Mouse (Mus musculus): ENCODE results near the gene Lexm. TPM values are rescaled to one million over a fixed set of nuclear protein-coding genes. Genes with fewer than 3 reads are reported as not detected.

Gene Lexm
- polyA plus RNA-seq, 1 experiment from 2014 or later: not detected

DNA sequence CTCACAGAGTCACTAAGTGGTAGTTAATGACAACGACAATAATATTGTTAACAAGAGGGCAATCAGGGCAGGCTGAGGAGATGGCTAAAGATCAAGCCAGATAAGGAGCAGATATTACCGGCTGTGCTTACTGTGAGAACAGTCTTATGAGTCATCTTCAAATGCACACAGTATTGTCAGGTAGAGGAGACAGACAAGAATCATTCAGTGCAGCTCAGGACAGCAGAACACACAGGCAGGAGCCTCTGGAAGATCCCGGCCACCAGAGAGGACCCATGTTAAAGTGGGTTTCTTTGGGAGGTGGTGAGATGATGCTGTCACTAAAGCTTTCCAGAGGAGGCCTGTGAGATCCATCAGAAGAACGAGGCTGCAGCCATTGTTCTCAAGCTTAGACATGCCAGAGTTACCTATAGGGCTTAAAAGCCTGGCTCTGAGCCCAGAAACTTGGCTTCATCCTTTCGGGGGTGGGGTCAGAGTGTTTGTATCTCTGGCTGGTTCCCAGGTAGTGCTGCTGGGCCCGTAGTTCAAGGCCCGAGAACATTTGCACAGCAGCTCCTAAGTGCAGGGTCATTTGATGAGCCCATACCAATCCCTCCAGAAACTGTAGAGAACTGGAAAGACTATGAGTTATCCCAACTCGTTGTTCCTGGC lies 66.4 kb downstream of the Lexm start:
- no peak overlapping the region for H3K4me2 ChIP-seq (ENCODE audit: low read depth, low read length)
- H3K27me3 ChIP-seq (ENCODE audit: control insufficient read depth, insufficient read depth, low read depth, low read length): no peaks in the 10 kb centered on the region
- no peak overlapping the region for H3K4me3 ChIP-seq (ENCODE audit: low read depth, low read length)
- no peaks in the 10 kb centered on the region for H3K9me3 ChIP-seq (replicated peaks; ENCODE audit: control insufficient read depth, low read length)
- no peaks in the 10 kb centered on the region for H3K36me3 ChIP-seq (ENCODE audit: control insufficient read depth, insufficient read depth)
- ATAC-seq (ENCODE audit: low read depth): peak; percentile 55
- 48% methylated on average over 8 of the region's 8 CpGs for WGBS (ENCODE audit: insufficient replicate concordance)
- no peaks in the 10 kb centered on the region; the same call in 1 of the 2 replicates for H3K4me1 ChIP-seq (ENCODE audit: control insufficient read depth, low read depth, low read length)
- H3K9ac ChIP-seq (ENCODE audit: low read depth, low read length): no peak overlapping the region
- H3K27ac ChIP-seq (ENCODE audit: low read length): no peak overlapping the region

DNA sequence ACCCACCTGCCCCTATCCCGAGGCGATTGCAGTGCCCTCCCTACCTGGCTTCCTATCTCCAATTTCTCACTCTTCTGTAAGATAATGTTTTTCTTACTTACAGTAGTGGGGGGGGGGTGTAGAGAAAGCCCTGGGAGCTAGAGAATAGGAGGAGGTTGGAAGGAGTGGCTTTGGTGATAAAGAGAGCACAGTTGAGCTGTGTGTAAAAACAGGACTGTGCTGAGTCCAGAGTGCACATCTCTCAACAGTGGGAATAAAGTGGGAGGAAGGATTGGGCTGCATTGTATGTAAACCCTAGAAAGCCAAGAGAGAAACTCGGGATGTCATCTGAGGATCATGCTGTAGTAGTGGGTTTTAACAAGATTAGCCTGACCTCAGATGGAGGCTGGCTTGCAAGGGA lies 68.9 kb downstream of the Lexm start:
- Histone ChIP-seq H3K36me3 (ENCODE audit: control insufficient read depth, insufficient read depth) (no peaks in the 10 kb centered on the region), H3K27me3 (ENCODE audit: control insufficient read depth, insufficient read depth, low read depth, low read length) (no peaks in the 10 kb centered on the region), H3K4me3 (ENCODE audit: low read depth, low read length) (no peak overlapping the region), H3K27ac (ENCODE audit: low read length) (no peak overlapping the region), H3K4me1 (ENCODE audit: control insufficient read depth, low read depth, low read length) (no peaks in the 10 kb centered on the region; the same call in 1 of the 2 replicates), H3K9ac (ENCODE audit: low read depth, low read length) (no peak overlapping the region), H3K9me3 (replicated peaks; ENCODE audit: control insufficient read depth, low read length) (no peaks in the 10 kb centered on the region), H3K4me2 (ENCODE audit: low read depth, low read length) (no peak overlapping the region)
- 47% methylated on average over 3 of the region's 3 CpGs for WGBS (ENCODE audit: insufficient replicate concordance)
- ATAC-seq (ENCODE audit: low read depth): peak; percentile 55; the same call in 1 of the 2 replicates

DNA sequence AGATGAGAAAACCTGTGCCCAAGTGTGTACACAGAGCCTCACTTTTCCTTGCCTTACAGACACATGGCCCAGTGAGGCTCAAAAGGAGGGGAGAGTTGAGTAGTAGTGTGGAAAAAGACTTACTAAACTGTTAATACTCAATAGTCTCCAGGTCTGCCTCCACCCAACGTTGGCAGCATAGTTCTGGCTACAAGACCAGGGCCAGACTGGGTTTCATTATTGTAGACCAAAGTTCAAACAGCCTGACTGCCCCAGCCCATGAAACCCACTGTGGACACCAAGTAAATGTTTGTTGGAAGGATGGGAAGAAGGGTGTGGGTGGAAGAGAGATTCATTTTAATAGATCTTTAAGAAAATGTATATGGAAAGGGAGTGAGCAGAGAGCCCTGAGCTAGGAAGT lies 70.1 kb downstream of the Lexm start:
- no peak for ATAC-seq (ENCODE audit: low read depth)
- Histone ChIP-seq H3K4me1 (ENCODE audit: control insufficient read depth, low read depth, low read length) (no peaks in the 10 kb centered on the region; the same call in 1 of the 2 replicates), H3K36me3 (ENCODE audit: control insufficient read depth, insufficient read depth) (no peaks in the 10 kb centered on the region), H3K27me3 (ENCODE audit: control insufficient read depth, insufficient read depth, low read depth, low read length) (no peaks in the 10 kb centered on the region), H3K4me3 (ENCODE audit: low read depth, low read length) (no peak overlapping the region), H3K9me3 (replicated peaks; ENCODE audit: control insufficient read depth, low read length) (no peaks in the 10 kb centered on the region), H3K9ac (ENCODE audit: low read depth, low read length) (no peak overlapping the region), H3K4me2 (ENCODE audit: low read depth, low read length) (no peak overlapping the region), H3K27ac (ENCODE audit: low read length) (no peak overlapping the region)
- 35% methylated on average over 1 of the region's 1 CpGs for WGBS (ENCODE audit: insufficient replicate concordance)

DNA sequence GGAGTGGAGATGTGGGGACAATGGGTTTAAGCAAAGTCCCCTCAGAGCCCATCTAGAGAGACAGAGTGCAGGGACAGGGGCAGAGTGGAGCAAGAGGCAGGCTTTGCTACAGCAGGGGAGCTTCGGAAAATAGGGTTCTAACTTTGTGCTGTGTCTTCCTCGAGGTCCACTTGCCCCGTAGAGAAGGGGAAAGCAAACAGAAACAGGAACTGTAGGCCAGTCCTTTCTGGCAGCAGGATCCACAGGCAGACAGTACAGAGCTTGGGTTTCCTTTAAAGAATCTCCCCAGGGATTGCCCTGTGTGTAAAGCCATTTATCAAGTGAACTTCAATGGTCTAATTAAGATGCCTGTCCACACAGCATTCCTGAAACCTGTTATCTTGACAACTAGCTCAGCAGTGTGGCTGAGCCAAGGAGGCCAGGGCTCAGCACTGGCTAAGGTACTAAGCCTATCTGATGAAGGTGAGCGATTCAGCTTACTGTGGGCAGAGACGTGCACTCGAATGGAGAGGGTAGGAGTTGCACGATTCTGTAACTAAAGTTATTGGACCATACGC lies 71.1 kb downstream of the Lexm start:
- no peak overlapping the region for H3K27ac ChIP-seq (ENCODE audit: low read length)
- H3K9me3 ChIP-seq (replicated peaks; ENCODE audit: control insufficient read depth, low read length): no peaks in the 10 kb centered on the region
- no peaks in the 10 kb centered on the region for H3K36me3 ChIP-seq (ENCODE audit: control insufficient read depth, insufficient read depth)
- no peaks in the 10 kb centered on the region; the same call in 1 of the 2 replicates for H3K4me1 ChIP-seq (ENCODE audit: control insufficient read depth, low read depth, low read length)
- H3K9ac ChIP-seq (ENCODE audit: low read depth, low read length): no peak overlapping the region
- H3K4me3 ChIP-seq (ENCODE audit: low read depth, low read length): no peak overlapping the region
- H3K4me2 ChIP-seq (ENCODE audit: low read depth, low read length): no peak overlapping the region
- ATAC-seq (ENCODE audit: low read depth): no peak
- 47% methylated on average over 8 of the region's 8 CpGs for WGBS (ENCODE audit: insufficient replicate concordance)
- no peaks in the 10 kb centered on the region for H3K27me3 ChIP-seq (ENCODE audit: control insufficient read depth, insufficient read depth, low read depth, low read length)

DNA sequence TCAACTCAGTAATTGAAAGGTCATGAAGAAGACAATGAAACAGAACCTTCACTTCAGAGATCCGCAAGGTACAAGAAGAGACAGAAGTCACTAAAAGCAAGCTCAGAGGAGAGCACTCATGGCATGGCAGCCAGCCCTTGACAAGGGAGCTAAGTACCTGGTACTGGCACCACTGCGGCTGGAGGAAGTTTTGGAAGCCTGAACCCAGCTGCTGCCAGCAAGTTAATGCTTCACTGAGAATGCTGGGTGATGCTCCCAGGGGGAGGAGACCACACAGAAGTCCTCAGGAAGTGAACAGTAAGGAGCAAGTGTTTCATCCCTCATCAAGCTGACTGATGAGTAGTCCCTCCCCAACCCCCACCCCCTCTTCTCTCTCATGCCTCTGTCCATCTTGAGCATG lies 74.8 kb downstream of the Lexm start:
- no peak overlapping the region for H3K4me2 ChIP-seq (ENCODE audit: low read depth, low read length)
- no peaks in the 10 kb centered on the region for H3K36me3 ChIP-seq (ENCODE audit: control insufficient read depth, insufficient read depth)
- H3K9ac ChIP-seq (ENCODE audit: low read depth, low read length): no peak overlapping the region
- H3K4me3 ChIP-seq (ENCODE audit: low read depth, low read length): no peak overlapping the region
- H3K4me1 ChIP-seq (ENCODE audit: control insufficient read depth, low read depth, low read length): no peaks in the 10 kb centered on the region
- no peaks in the 10 kb centered on the region for H3K9me3 ChIP-seq (replicated peaks; ENCODE audit: control insufficient read depth, low read length)
- no peaks in the 10 kb centered on the region for H3K27me3 ChIP-seq (ENCODE audit: control insufficient read depth, insufficient read depth, low read depth, low read length)
- H3K27ac ChIP-seq (ENCODE audit: low read length): no peak overlapping the region
- 69% methylated on average over 2 of the region's 2 CpGs for WGBS (ENCODE audit: insufficient replicate concordance)
- ATAC-seq (ENCODE audit: low read depth): no peak

DNA sequence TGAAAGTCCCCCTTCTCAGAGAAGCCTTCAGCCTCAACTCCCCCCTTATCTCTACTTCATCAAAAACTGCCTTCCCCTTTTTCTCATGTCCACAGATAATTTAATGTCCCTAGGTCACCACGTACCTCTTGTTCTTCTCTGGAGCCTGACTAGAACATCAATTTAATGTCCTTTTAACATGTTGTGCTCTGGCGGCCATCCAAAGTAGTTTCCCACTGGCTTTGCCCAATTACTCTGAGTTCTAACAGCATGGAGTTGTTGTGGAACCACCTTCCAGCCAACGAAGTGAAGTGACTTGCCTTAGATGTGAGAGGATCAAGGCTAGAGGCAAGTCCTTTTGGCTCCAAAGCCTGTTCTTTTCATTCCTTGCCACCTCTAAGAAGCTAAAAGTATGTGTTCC lies 75.5 kb downstream of the Lexm start:
- H3K27ac ChIP-seq (ENCODE audit: low read length): no peak overlapping the region
- no peaks in the 10 kb centered on the region for H3K4me1 ChIP-seq (ENCODE audit: control insufficient read depth, low read depth, low read length)
- H3K9me3 ChIP-seq (replicated peaks; ENCODE audit: control insufficient read depth, low read length): no peaks in the 10 kb centered on the region
- ATAC-seq (ENCODE audit: low read depth): no peak
- no peaks in the 10 kb centered on the region for H3K27me3 ChIP-seq (ENCODE audit: control insufficient read depth, insufficient read depth, low read depth, low read length)
- no peak overlapping the region for H3K4me2 ChIP-seq (ENCODE audit: low read depth, low read length)
- no peak overlapping the region for H3K9ac ChIP-seq (ENCODE audit: low read depth, low read length)
- no peak overlapping the region for H3K4me3 ChIP-seq (ENCODE audit: low read depth, low read length)
- 26% methylated on average over 3 of the region's 3 CpGs for WGBS (ENCODE audit: insufficient replicate concordance)
- H3K36me3 ChIP-seq (ENCODE audit: control insufficient read depth, insufficient read depth): no peaks in the 10 kb centered on the region

Other genes starting within 250 kb of the Lexm start
- gene Pcsk9, start 152.9 kb downstream of the Lexm start, polyA plus RNA-seq (2015; fragmentation: Nextera tagmentation; extraction: Ambion mirVana): 89.7 and 99.6 TPM in 2 replicates
- gene Bsnd, start 125.0 kb downstream of the Lexm start, polyA plus RNA-seq (2015; fragmentation: Nextera tagmentation; extraction: Ambion mirVana): not detected in 2 replicates
- gene Dhcr24, start 56.2 kb downstream of the Lexm start, polyA plus RNA-seq (2015; fragmentation: Nextera tagmentation; extraction: Ambion mirVana): 7.7 and 8.1 TPM in 2 replicates
- 0.04 and 0.22 TPM in 2 replicates for gene Ttc22, start 5.2 kb upstream of the Lexm start, polyA plus RNA-seq (2015; fragmentation: Nextera tagmentation; extraction: Ambion mirVana)
- gene Pars2, start 33.8 kb upstream of the Lexm start, polyA plus RNA-seq (2015; fragmentation: Nextera tagmentation; extraction: Ambion mirVana): 4.9 and 5.4 TPM in 2 replicates
- 33.6 and 34.0 TPM in 2 replicates for gene Ttc4, start 61.7 kb upstream of the Lexm start, polyA plus RNA-seq (2015; fragmentation: Nextera tagmentation; extraction: Ambion mirVana)
- 0.08 and 0.09 TPM in 2 replicates for gene Mroh7, start 113.7 kb upstream of the Lexm start, polyA plus RNA-seq (2015; fragmentation: Nextera tagmentation; extraction: Ambion mirVana)
- gene Fam151a, start 116.6 kb upstream of the Lexm start, polyA plus RNA-seq (2015; fragmentation: Nextera tagmentation; extraction: Ambion mirVana): 0.05 and 0.06 TPM in 2 replicates
- 4.9 and 6.1 TPM in 2 replicates for gene Acot11, start 187.8 kb upstream of the Lexm start, polyA plus RNA-seq (2015; fragmentation: Nextera tagmentation; extraction: Ambion mirVana)

Measured in liver, embryonic 16.5 days (tissue).